Mouse (Mus musculus): ENCODE measurements at regions not wholly inside any gene's neighbourhood (a gene's known extent, or its start where the extent isn't known, plus 50 kb on each side); places are given as distances from the start of the nearest gene placed in this dataset.

DNA sequence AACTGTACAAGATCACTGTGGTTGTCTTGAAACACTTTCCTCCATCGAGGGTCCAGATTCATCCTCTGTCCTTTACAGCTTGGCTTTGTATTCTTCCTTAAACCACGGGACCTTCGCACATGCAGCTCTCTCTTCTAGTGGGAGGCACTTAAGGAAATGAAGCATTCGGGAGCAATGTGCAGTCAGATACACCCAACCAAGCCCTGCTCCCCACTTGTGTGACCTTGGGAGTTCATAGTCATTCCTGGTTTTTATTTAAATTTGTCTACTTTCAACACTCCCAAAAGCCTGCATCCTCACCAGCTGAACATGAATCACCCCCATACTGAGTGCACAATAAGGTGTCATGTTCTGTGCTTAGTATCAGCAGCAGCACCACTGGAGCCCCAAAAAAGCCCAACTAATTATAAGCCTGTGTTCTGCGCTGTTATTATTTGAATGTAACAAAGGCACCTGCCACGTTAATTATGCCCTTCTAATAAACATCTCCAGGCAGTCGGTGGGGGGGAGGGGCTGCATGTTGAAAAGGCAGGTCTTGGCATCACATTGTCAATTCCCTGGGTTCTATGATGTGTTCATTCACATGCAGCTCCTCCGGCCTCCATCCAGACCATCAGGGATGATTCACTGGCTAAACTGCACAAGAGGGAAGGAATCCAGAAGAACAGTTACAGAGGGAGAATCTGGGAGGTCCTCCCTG lies 524.6 kb downstream of the 1810013L24Rik start:
- Histone ChIP-seq H3K4me3 (no peak overlapping the region), H3K9ac (no peak overlapping the region), H3K36me3 (no peaks in the 10 kb centered on the region), H3K9me3 (replicated peaks) (peaks cover 3% of the 10 kb centered on the region), H3K4me1 (replicated peaks) (peaks cover 4% of the 10 kb centered on the region; the same call in 1 of the 2 replicates), H3K27ac (ENCODE audit: poor library complexity, severe bottlenecking) (no peak overlapping the region), H3K27me3 (replicated peaks) (no peaks in the 10 kb centered on the region), H3K4me2 (no peak overlapping the region)
- 78% methylated on average over 8 of the region's 8 CpGs for WGBS
- ATAC-seq (ENCODE audit: insufficient number of reproducible peaks, low FRiP score): no peak

DNA sequence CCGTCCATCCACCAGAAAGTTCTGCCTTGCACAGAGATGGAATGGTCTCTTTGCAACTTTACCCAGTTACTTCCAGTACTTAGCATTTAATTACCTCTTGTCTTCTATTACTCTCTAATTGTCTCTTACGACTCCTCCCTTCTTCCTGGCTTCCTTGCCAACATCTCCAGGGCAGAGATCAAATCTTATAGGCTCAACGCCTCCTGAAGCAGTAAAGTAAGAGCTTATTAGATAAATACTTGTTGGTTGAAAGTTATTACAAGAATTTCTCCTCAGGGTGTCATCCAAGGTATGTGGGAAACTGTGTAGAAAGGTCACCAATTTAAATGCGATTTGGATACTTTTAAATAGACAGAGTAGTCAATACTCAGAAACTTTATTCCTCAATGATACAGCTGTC lies 528.8 kb downstream of the 1810013L24Rik start:
- no peak overlapping the region for H3K4me3 ChIP-seq
- no peaks in the 10 kb centered on the region for H3K36me3 ChIP-seq
- H3K4me2 ChIP-seq: no peak overlapping the region
- no peak overlapping the region for H3K9ac ChIP-seq
- no peak overlapping the region for H3K27ac ChIP-seq (ENCODE audit: poor library complexity, severe bottlenecking)
- peaks cover 3% of the 10 kb centered on the region for H3K9me3 ChIP-seq (replicated peaks)
- no peaks in the 10 kb centered on the region for H3K27me3 ChIP-seq (replicated peaks)
- 68% methylated on average over 4 of the region's 4 CpGs for WGBS
- no peak for ATAC-seq (ENCODE audit: insufficient number of reproducible peaks, low FRiP score)
- H3K4me1 ChIP-seq (replicated peaks): no peaks in the 10 kb centered on the region

DNA sequence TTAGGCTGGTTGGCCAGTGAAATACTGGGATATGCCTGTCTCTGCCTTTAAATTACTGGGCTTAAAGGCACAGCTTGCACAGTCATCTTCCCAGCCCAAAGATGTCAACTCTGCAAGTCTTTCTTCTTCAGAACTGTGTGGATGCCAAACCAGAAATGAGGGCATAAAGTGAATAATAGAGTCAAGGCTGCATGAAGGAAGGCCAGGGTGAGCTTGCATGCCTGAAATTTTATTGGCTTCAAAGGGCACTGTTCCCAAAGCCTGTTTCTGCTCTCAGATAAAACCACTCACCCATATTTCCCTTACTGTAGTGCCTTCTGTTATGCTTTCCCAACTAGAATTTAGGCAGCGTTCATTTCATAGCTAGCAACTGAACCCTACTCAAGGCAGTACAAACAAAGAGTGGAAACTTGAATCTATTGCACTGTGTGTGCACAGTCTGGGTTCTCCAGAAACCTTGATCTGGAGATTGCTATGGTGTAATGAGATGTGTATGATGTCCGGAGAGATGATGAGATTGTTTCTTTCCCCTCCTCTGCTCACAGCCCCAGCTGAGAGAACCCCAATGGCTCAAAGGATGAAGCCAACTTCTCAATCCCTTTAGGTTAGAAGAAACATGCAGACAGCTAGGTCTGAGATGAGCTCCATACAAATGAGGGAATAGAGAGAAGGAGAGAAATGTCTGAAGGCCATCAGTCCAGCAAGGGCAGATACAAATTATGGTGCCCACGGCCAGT lies 529.7 kb downstream of the 1810013L24Rik start:
- no peak overlapping the region for H3K4me3 ChIP-seq
- no peak overlapping the region for H3K9ac ChIP-seq
- no peaks in the 10 kb centered on the region for H3K4me1 ChIP-seq (replicated peaks)
- peaks cover 3% of the 10 kb centered on the region for H3K9me3 ChIP-seq (replicated peaks)
- no peak overlapping the region for H3K27ac ChIP-seq (ENCODE audit: poor library complexity, severe bottlenecking)
- H3K27me3 ChIP-seq (replicated peaks): no peaks in the 10 kb centered on the region
- no peak overlapping the region for H3K4me2 ChIP-seq
- ATAC-seq (ENCODE audit: insufficient number of reproducible peaks, low FRiP score): no peak
- WGBS: 79% methylated on average over 3 of the region's 3 CpGs
- no peaks in the 10 kb centered on the region for H3K36me3 ChIP-seq

DNA sequence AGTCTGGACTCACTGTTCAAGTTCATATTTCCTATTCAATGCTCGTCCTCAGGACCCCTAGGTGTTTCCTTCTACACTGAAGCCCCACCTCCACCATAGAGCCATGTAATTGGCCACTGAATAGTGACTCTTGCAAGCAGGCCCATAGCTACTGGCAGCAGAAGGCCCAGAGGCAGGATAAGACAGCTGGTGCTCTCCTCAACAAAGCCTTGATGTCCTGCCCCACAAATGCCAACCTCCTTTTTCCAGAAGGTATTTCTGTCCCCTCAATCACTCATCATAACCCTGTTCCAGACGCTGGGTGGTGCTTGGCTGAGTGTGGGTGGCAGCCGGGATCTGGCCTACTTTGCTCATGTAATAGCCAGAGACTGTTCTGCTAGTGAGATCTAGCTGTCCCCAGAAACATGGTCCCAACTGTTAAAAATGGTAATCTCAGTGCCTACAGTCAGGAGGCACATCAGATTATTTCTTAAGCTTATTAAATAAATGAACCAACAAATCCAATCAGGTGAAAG lies 530.9 kb downstream of the 1810013L24Rik start:
- 71% methylated on average over 3 of the region's 3 CpGs for WGBS
- no peaks in the 10 kb centered on the region for H3K36me3 ChIP-seq
- H3K9ac ChIP-seq: no peak overlapping the region
- H3K4me3 ChIP-seq: no peak overlapping the region
- H3K27ac ChIP-seq (ENCODE audit: poor library complexity, severe bottlenecking): no peak overlapping the region
- no peaks in the 10 kb centered on the region for H3K27me3 ChIP-seq (replicated peaks)
- H3K4me2 ChIP-seq: no peak overlapping the region
- no peaks in the 10 kb centered on the region for H3K4me1 ChIP-seq (replicated peaks)
- ATAC-seq (ENCODE audit: insufficient number of reproducible peaks, low FRiP score): no peak
- peaks cover 3% of the 10 kb centered on the region for H3K9me3 ChIP-seq (replicated peaks)

DNA sequence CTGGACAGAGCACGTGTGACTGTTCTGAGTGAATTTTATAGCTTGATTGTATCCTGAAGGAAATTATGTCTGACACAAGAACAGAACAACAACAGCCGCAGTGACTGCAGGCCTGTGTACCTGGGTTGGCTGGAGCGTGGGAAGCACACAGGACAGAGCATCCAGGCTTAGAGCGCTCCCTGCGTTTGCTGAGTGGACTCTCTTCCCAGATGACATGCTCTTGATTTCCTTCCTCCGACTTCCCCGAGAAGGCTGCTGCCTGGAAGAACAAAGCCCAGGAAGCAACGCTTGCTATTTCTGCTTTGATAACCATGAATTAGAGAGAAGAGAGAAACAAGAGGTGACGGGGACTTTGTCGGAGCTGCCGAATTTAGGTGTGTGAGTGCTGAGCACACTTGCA lies 532.2 kb downstream of the 1810013L24Rik start:
- Histone ChIP-seq H3K27me3 (replicated peaks) (no peaks in the 10 kb centered on the region), H3K4me1 (replicated peaks) (no peaks in the 10 kb centered on the region), H3K27ac (ENCODE audit: poor library complexity, severe bottlenecking) (no peak overlapping the region), H3K9ac (no peak overlapping the region), H3K4me3 (no peak overlapping the region), H3K9me3 (replicated peaks) (peaks cover 3% of the 10 kb centered on the region), H3K36me3 (no peaks in the 10 kb centered on the region), H3K4me2 (no peak overlapping the region)
- WGBS: 34% methylated on average over 11 of the region's 11 CpGs
- ATAC-seq (ENCODE audit: insufficient number of reproducible peaks, low FRiP score): no peak

DNA sequence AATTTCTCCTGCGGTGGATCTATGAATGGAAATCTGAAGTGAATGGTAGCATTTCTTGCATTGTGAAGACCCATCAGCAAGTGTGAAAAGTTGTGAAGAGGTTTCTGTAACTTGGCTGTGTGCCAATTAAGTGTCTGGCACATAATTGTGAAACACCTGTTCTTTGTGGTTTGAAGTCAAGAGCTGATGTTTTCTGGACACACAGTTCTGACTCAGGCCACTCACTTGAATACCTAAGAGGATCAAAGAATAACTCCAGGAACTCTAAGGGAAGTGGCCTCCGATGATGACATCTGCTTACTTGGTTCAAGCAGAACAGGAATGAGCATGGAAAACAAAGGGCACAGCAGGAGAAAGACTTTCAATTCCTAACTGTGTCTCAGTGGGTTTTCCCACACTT lies 534.2 kb downstream of the 1810013L24Rik start:
- ATAC-seq (ENCODE audit: insufficient number of reproducible peaks, low FRiP score): no peak
- Histone ChIP-seq H3K4me2 (no peak overlapping the region), H3K36me3 (no peaks in the 10 kb centered on the region), H3K27ac (ENCODE audit: poor library complexity, severe bottlenecking) (no peak overlapping the region), H3K9ac (no peak overlapping the region), H3K4me3 (no peak overlapping the region), H3K27me3 (replicated peaks) (no peaks in the 10 kb centered on the region), H3K4me1 (replicated peaks) (no peaks in the 10 kb centered on the region), H3K9me3 (replicated peaks) (no peaks in the 10 kb centered on the region)
- 37% methylated on average over 2 of the region's 2 CpGs for whole genome bisulfite sequencing

DNA sequence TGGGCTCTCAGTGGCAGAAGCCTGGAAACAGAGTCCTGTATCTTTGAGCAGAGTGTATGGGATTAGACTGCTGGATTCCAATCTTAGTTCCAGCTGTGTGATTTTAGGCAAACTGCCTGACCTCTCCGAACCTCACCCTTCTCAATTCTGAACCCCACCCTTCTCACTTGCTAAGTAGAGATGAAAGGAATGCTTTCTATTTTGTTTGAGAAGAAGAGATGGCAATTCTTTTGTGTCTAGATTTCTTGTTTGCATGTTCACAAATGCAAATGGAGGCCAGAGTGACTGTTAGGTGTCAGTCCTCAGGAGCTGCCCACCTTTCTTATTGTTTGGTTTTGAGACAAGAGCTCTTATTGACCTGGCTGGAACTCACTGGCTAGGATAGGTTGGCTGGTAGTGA lies 561.1 kb downstream of the 1810013L24Rik start:
- Histone ChIP-seq H3K27ac (ENCODE audit: poor library complexity, severe bottlenecking) (no peak overlapping the region), H3K4me2 (no peak overlapping the region), H3K36me3 (no peaks in the 10 kb centered on the region), H3K27me3 (replicated peaks) (no peaks in the 10 kb centered on the region), H3K4me3 (no peak overlapping the region), H3K4me1 (replicated peaks) (no peaks in the 10 kb centered on the region), H3K9ac (no peak overlapping the region), H3K9me3 (replicated peaks) (no peaks in the 10 kb centered on the region)
- ATAC-seq (ENCODE audit: insufficient number of reproducible peaks, low FRiP score): no peak
- WGBS: 54% methylated on average over 1 of the region's 1 CpGs

DNA sequence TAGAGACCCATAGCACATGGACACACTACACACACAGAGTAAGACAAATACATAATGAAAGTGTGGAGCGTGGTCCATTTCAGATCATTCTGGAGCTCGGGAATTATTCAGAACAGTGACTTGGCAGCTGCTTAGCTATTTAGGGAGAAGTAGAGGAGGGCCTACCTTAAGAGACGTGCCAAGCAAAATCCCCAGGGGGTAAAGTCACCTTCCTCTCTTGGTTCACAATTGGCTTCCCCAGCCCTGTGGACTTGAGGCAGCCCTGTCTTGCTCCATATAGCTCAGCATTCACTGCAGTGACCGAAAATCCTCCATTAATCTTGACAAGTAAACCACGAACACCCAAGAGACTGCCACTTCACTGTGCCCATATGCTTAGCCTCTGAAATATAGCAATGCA lies 574.8 kb downstream of the 1810013L24Rik start:
- Histone ChIP-seq H3K27ac (ENCODE audit: poor library complexity, severe bottlenecking) (no peak overlapping the region), H3K9me3 (replicated peaks) (no peaks in the 10 kb centered on the region), H3K4me3 (no peak overlapping the region), H3K4me2 (no peak overlapping the region), H3K9ac (no peak overlapping the region), H3K36me3 (no peaks in the 10 kb centered on the region), H3K4me1 (replicated peaks) (no peaks in the 10 kb centered on the region), H3K27me3 (replicated peaks) (no peaks in the 10 kb centered on the region)
- no peak for ATAC-seq (ENCODE audit: insufficient number of reproducible peaks, low FRiP score)
- WGBS: 77% methylated on average over 5 of the region's 5 CpGs

DNA sequence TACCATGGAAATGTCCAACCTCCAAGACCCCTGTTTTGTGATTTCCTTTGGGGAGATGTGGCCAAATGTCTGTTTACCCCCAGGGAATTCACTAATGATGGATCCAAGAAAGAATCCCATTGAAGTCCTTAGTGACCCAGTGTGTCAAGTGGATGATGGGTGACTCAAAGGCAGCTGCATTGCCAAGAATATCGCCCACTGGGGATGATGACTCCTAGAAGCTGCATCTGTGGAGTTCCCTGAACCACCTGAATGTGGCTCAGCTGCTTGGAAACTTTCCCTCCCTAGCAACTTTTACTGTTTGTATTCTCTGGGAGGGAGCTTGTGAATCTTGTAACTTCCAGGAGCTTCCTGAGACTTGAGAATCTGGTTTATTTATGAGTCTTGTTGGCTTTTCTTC lies 578.3 kb downstream of the 1810013L24Rik start:
- 67% methylated on average over 1 of the region's 1 CpGs for WGBS
- no peaks in the 10 kb centered on the region for H3K4me1 ChIP-seq (replicated peaks)
- no peak overlapping the region for H3K4me3 ChIP-seq
- H3K9ac ChIP-seq: no peak overlapping the region
- no peaks in the 10 kb centered on the region for H3K9me3 ChIP-seq (replicated peaks)
- no peaks in the 10 kb centered on the region for H3K36me3 ChIP-seq
- ATAC-seq (ENCODE audit: insufficient number of reproducible peaks, low FRiP score): no peak
- no peak overlapping the region for H3K4me2 ChIP-seq
- H3K27me3 ChIP-seq (replicated peaks): no peaks in the 10 kb centered on the region
- no peak overlapping the region for H3K27ac ChIP-seq (ENCODE audit: poor library complexity, severe bottlenecking)

DNA sequence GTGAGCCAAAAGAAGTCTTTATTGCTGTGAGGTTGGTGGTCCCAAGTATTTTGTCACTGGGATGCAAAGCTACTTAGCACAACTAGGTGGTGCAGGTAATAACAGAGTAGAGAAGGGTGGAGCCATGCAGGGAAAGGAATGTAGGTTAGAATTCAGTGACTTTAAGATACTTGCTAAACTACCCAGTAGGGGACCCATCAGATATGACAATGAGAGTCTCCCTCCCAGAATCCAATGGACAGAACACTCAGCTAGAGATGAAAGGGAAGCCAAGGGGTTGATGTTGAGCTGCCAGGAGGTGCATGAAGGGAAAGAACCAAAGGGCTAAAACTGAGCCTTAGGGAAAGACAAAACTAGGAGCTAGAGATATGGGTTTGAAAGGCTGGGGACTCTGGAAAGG lies 564.9 kb downstream of the Grin2a start:
- no peak for ATAC-seq (ENCODE audit: insufficient number of reproducible peaks, low FRiP score)
- H3K4me2 ChIP-seq: no peak overlapping the region
- no peak overlapping the region for H3K27ac ChIP-seq (ENCODE audit: poor library complexity, severe bottlenecking)
- H3K9ac ChIP-seq: no peak overlapping the region
- no peaks in the 10 kb centered on the region for H3K27me3 ChIP-seq (replicated peaks)
- no peaks in the 10 kb centered on the region for H3K4me1 ChIP-seq (replicated peaks)
- H3K36me3 ChIP-seq: no peaks in the 10 kb centered on the region
- no peak overlapping the region for H3K4me3 ChIP-seq
- 0 out of 2 replicates have a peak, but pooled peaks cover 2% of the 10 kb centered on the region for H3K9me3 ChIP-seq (replicated peaks)

DNA sequence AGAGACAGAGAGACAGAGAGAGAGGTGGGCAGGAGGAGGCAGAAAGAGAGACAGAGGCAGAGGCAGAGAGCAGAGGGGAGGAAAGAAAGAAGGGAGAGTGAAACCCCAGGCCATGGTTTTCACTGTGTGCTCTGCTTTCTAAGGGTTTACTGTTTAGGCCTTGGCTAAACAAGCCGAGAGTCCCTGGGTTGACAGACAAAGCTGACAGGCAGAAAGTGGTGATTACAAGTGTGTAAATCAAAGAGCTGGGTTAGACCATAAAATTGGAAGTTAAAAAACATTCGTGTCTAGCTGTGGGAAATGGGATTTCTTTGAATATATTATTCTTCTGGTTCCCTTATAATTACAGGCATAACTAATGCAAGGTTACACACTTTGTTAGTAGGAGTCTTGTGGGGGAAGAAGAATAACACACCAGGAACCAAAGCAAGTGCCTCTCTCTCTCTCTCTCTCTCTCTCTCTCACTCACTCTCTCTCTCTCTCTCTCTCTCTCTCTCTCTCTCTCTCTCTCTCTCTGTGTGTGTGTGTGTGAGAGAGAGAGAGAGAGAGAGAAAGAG lies 556.0 kb downstream of the Grin2a start:
- no peaks in the 10 kb centered on the region for H3K36me3 ChIP-seq
- no peak for ATAC-seq (ENCODE audit: insufficient number of reproducible peaks, low FRiP score)
- H3K9me3 ChIP-seq (replicated peaks): 0 out of 2 replicates have a peak, but pooled peaks cover under 1% of the 10 kb centered on the region
- H3K27ac ChIP-seq (ENCODE audit: poor library complexity, severe bottlenecking): no peak overlapping the region
- WGBS: 34% methylated on average over 2 of the region's 2 CpGs
- H3K9ac ChIP-seq: no peak overlapping the region
- H3K4me3 ChIP-seq: no peak overlapping the region
- H3K27me3 ChIP-seq (replicated peaks): no peaks in the 10 kb centered on the region
- no peaks in the 10 kb centered on the region for H3K4me1 ChIP-seq (replicated peaks)
- no peak overlapping the region for H3K4me2 ChIP-seq
